Mouse (Mus musculus) thymus, adult 2 months (tissue): ENCODE results near the gene Gm9732.
"Not testable (repeated sequence)": the region's sequence is repeated elsewhere in the genome, so short reads cannot be mapped to it uniquely, and the experiment has no call there.

Source experiments
- CTCF ChIP-seq: fragments of 200-500 bp; IDR thresholded peaks from 2 replicates; pipeline ENCODE4 v1.5.1; 2012; ENCODE audit warnings: mild to moderate bottlenecking, control low read depth, low read length, moderate library complexity, borderline replicate concordance; ENCODE audit not compliant: control insufficient read depth, poor library complexity, insufficient read depth; ENCODE audit errors: extremely low read depth
- POLR2A ChIP-seq: fragments of 200-500 bp; IDR thresholded peaks from 2 replicates; pipeline ENCODE4 v1.6.1; 2012; ENCODE audit warnings: mild to moderate bottlenecking, low read length, control low read depth, moderate library complexity; ENCODE audit not compliant: control insufficient read depth, poor library complexity, insufficient read depth; ENCODE audit errors: extremely low read depth

DNA sequence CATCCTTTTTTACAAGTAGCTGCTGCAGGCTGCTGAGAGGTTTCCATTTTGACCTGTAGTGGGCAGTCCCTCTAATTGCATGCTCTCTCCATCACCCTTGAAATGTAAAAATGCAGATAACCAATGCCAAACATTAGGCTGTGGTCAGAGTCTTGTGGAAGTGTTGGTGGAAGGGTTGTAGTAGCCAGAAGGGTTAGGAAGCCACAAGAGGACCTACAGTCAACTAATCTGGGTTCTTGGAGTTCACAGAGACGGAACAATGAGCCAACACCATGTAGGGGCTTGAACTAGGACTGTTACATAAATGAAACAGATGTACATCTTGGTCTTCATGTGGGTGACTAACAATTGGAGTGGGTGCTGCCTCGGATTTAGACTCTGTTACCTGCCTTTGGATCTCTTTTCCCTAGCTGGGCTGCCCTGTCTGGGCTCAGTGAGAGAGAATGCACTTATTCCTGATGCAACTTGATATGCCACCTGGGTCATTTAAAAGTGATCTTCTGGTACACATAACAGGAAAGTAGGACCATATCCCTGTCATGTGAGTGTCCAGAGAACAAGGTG lies 6.2 kb upstream of the Gm9732 start:
- TF ChIP-seq CTCF, POLR2A: not testable (repeated sequence)
